Mouse (Mus musculus) intestine, embryonic 15.5 days (tissue): Measurements from ENCODE around the gene Cbl. TPM values are rescaled to one million over a fixed set of nuclear protein-coding genes. Genes with fewer than 3 reads are reported as not detected.
A peak's percentile ranks its signal among the peaks of the same experiment; 100 is the strongest.

Experiments used
- ATAC-seq: fragments of 200-750 bp; cut with Nextera tagmentation; 2 replicates; pipeline ENCODE4 v1.8.0; 2017; ENCODE audit warnings: moderate TSS enrichment, moderate library complexity
- H3K27ac ChIP-seq: fragments of 300-500 bp; sonication (generic); 2 replicates; pipeline ENCODE4 v1.5.1; 2015; ENCODE audit warnings: mild to moderate bottlenecking, inconsistent platforms
- H3K27me3 ChIP-seq: fragments of 300-500 bp; sonication (generic); replicated peaks from 2 replicates; pipeline ENCODE4 v1.6.1; 2015; ENCODE audit warnings: inconsistent platforms
- H3K36me3 ChIP-seq: fragments of 300-500 bp; sonication (generic); 2 replicates; pipeline ENCODE4 v1.6.1; 2015; ENCODE audit warnings: inconsistent platforms
- H3K4me1 ChIP-seq: fragments of 300-500 bp; sonication (generic); replicated peaks from 2 replicates; pipeline ENCODE4 v1.6.1; 2015; ENCODE audit warnings: inconsistent platforms
- H3K4me2 ChIP-seq: fragments of 300-500 bp; sonication (generic); replicated peaks from 2 replicates; pipeline ENCODE4 v1.6.1; 2015; ENCODE audit warnings: mild to moderate bottlenecking, inconsistent platforms
- H3K4me3 ChIP-seq: fragments of 300-500 bp; sonication (generic); replicated peaks from 2 replicates; pipeline ENCODE4 v1.5.1; 2015; ENCODE audit warnings: inconsistent platforms
- H3K9ac ChIP-seq: fragments of 300-500 bp; sonication (generic); 2 replicates; pipeline ENCODE4 v1.6.1; 2015; ENCODE audit warnings: inconsistent platforms
- H3K9me3 ChIP-seq: fragments of 300-500 bp; sonication (generic); 2 replicates; pipeline ENCODE4 v1.6.1; 2016; ENCODE audit warnings: inconsistent platforms
- WGBS: fragments of 180-500 bp; shearing (Covaris S2); methylation state at CpG from one replicate; pipeline ENCODE4 v1.1.7; 2015; 5-methylcytosine and 5-hydroxymethylcytosine counted together
- polyA plus RNA-seq: library from polyadenylated mRNA; unstranded; fragments of >200 nt; fragmentation: Nextera tagmentation; extraction: Ambion mirVana; gene quantifications from 2 replicates; pipeline ENCODE4 v1.2.1, GENCODE M21; 2015

Cbl gene
- polyA plus RNA-seq, 1 experiment from 2014 or later: 14.8 TPM

GRCm38 (mm10) chr9:44238501-44239190 lies 4.8 kb upstream of the Cbl start:
- 0 out of 2 replicates have a peak, but pooled peaks cover 7% of the 10 kb centered on the region for H3K4me1 ChIP-seq
- 77% methylated on average over 17 of the region's 17 CpGs for WGBS
- H3K27me3 ChIP-seq: no peaks in the 10 kb centered on the region
- no peaks in the 10 kb centered on the region for H3K36me3 ChIP-seq
- no peak overlapping the region for H3K27ac ChIP-seq
- no peak for ATAC-seq
- H3K9me3 ChIP-seq: no peaks in the 10 kb centered on the region
- H3K4me3 ChIP-seq: no peak overlapping the region
- no peak overlapping the region for H3K9ac ChIP-seq
- H3K4me2 ChIP-seq: no peak overlapping the region

GRCm38 (mm10) chr9:44237128-44237527 lies 3.3 kb upstream of the Cbl start:
- ATAC-seq: no peak
- H3K4me1 ChIP-seq: 0 out of 2 replicates have a peak, but pooled peaks cover 7% of the 10 kb centered on the region
- 68% methylated on average over 4 of the region's 4 CpGs for WGBS
- H3K9me3 ChIP-seq: no peaks in the 10 kb centered on the region
- H3K27me3 ChIP-seq: no peaks in the 10 kb centered on the region
- no peak overlapping the region for H3K27ac ChIP-seq
- H3K36me3 ChIP-seq: no peaks in the 10 kb centered on the region
- H3K4me3 ChIP-seq: no peak overlapping the region
- no peak overlapping the region for H3K4me2 ChIP-seq
- no peak overlapping the region for H3K9ac ChIP-seq

- H3K27ac ChIP-seq: no peak overlapping the region
- no peaks in the 10 kb centered on the region for H3K9me3 ChIP-seq
- no peak overlapping the region for H3K4me2 ChIP-seq
- H3K9ac ChIP-seq: no peak overlapping the region
- no peaks in the 10 kb centered on the region for H3K36me3 ChIP-seq
- no peak for ATAC-seq
- 68% methylated on average over 4 of the region's 4 CpGs for WGBS
- H3K27me3 ChIP-seq: no peaks in the 10 kb centered on the region
- H3K4me1 ChIP-seq: peaks cover 10% of the 10 kb centered on the region; the same call in 1 of the 2 replicates
- no peak overlapping the region for H3K4me3 ChIP-seq
Observed at GRCm38 (mm10) chr9:44236601-44237000, 2.8 kb upstream of the Cbl start.

DNA sequence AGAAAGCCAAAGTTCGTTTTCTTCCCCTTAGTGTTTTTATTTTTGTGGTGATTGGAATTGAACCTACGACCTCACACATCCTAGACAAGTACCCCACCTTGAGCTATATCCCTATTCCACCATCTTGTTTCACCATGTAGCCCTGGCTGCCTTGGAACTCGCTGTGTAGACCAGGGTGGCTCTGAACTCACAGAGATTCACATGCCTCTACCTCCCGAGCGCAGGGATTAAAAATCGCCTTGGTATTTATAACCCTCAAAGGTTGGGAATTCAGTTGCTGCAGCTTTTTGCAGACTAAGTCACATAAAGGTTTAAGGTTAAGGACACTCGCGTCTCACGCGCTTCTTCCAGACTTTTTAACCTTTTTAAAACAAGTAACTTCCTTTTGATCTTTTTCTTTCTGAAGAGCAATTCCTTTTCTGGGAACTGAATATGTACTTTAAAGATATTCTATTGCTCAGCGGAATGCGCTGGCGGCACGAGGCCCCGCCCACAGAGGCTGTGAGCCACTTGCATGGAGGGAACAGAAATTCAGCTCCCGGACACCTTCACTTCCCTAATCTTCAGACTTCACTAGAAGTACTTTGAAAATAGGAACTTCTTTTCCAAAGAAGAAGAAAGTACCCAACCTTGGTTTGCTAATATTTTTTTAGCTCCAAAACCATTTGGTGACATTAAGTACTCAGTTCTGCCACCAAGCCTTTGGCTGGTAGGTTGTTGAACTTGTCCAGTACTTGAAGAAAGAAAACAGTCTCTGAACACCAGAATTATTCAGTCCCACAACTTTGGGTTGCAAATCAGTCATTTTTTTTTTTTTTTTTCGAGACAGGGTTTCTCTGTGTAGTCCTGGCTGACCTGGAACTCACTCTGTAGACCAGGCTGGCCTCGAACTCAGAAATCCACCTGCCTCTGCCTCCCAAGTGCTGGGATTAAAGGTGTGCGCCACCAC lies 904 bp upstream of the Cbl start:
- Histone ChIP-seq H3K4me2 (peak overlapping the region; percentile 56), H3K36me3 (no peaks in the 10 kb centered on the region), H3K9ac (no peak overlapping the region), H3K27ac (peak overlapping the region; percentile 61), H3K4me1 (peaks cover 14% of the 10 kb centered on the region; the same call in 1 of the 2 replicates), H3K4me3 (peak overlapping the region; percentile 93), H3K27me3 (no peaks in the 10 kb centered on the region), H3K9me3 (no peaks in the 10 kb centered on the region)
- peak; percentile 58 for ATAC-seq
- WGBS: 18% methylated on average over 19 of the region's 19 CpGs

- no peaks in the 10 kb centered on the region for H3K27me3 ChIP-seq
- peaks cover 14% of the 10 kb centered on the region; the same call in 1 of the 2 replicates for H3K4me1 ChIP-seq
- H3K36me3 ChIP-seq: no peaks in the 10 kb centered on the region
- peak overlapping the region; percentile 90 for H3K27ac ChIP-seq
- under 1% methylated on average over 40 of the region's 40 CpGs for WGBS
- no peaks in the 10 kb centered on the region for H3K9me3 ChIP-seq
- H3K4me3 ChIP-seq: peak overlapping the region; percentile 93
- peak overlapping the region; percentile 62 for H3K4me2 ChIP-seq
- ATAC-seq: peak; percentile 74
- peak overlapping the region; percentile 95 for H3K9ac ChIP-seq
Observed at GRCm38 (mm10) chr9:44233021-44233801, 638 bp downstream of the Cbl start.

GRCm38 (mm10) chr9:44231609-44232008 lies 2.2 kb downstream of the Cbl start:
- Histone ChIP-seq H3K9ac (no peak overlapping the region), H3K4me2 (peak overlapping the region; percentile 62; the same call in 1 of the 2 replicates), H3K27me3 (no peaks in the 10 kb centered on the region), H3K4me3 (no peak overlapping the region), H3K9me3 (no peaks in the 10 kb centered on the region), H3K36me3 (no peaks in the 10 kb centered on the region), H3K4me1 (peaks cover 14% of the 10 kb centered on the region; the same call in 1 of the 2 replicates), H3K27ac (no peak overlapping the region)
- ATAC-seq: no peak

DNA sequence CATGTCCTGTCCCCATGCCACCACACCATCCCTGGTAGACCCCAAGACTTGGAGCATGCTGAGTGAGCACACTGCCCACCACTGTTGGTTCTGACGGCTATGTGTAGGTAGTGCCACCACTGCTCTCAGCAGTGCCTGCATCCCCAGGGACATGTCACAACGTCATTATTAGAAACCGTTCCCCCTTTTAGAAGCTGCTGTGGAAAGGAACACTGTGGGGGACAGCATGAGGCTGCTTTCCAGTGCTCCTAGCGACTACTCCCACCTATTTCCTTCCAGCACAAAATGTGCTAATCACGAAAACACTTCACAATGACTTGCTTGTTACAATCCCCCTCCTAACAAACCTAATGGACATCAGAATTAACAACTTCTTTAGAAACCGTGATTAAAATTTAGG lies 7.9 kb downstream of the Cbl start:
- H3K27ac ChIP-seq: no peak overlapping the region
- H3K9ac ChIP-seq: no peak overlapping the region
- H3K9me3 ChIP-seq: no peaks in the 10 kb centered on the region
- ATAC-seq: no peak
- H3K4me1 ChIP-seq: 0 out of 2 replicates have a peak, but pooled peaks cover 6% of the 10 kb centered on the region
- WGBS: 61% methylated on average over 6 of the region's 6 CpGs
- H3K4me2 ChIP-seq: no peak overlapping the region
- H3K4me3 ChIP-seq: no peak overlapping the region
- no peaks in the 10 kb centered on the region for H3K36me3 ChIP-seq
- no peaks in the 10 kb centered on the region for H3K27me3 ChIP-seq

GRCm38 (mm10) chr9:44213538-44213937 lies 20.3 kb downstream of the Cbl start:
- Histone ChIP-seq H3K4me2 (no peak overlapping the region), H3K9ac (no peak overlapping the region), H3K4me1 (no peaks in the 10 kb centered on the region), H3K36me3 (no peaks in the 10 kb centered on the region), H3K27me3 (no peaks in the 10 kb centered on the region), H3K9me3 (no peaks in the 10 kb centered on the region), H3K4me3 (no peak overlapping the region), H3K27ac (no peak overlapping the region)
- no peak for ATAC-seq
- WGBS: 94% methylated on average over 14 of the region's 14 CpGs

- no peak overlapping the region for H3K27ac ChIP-seq
- peaks cover 3% of the 10 kb centered on the region; the same call in 1 of the 2 replicates for H3K4me1 ChIP-seq
- H3K36me3 ChIP-seq: no peaks in the 10 kb centered on the region
- ATAC-seq: no peak
- no peak overlapping the region for H3K9ac ChIP-seq
- no peak overlapping the region for H3K4me3 ChIP-seq
- no peak overlapping the region for H3K4me2 ChIP-seq
- H3K27me3 ChIP-seq: no peaks in the 10 kb centered on the region
- 75% methylated on average over 4 of the region's 4 CpGs for WGBS
- H3K9me3 ChIP-seq: no peaks in the 10 kb centered on the region
Observed at GRCm38 (mm10) chr9:44212406-44212805, 21.4 kb downstream of the Cbl start.

- H3K4me1 ChIP-seq: peaks cover 3% of the 10 kb centered on the region; the same call in 1 of the 2 replicates
- 70% methylated on average over 4 of the region's 4 CpGs for WGBS
- H3K9me3 ChIP-seq: no peaks in the 10 kb centered on the region
- peak overlapping the region; percentile 33; the same call in 1 of the 2 replicates for H3K27ac ChIP-seq
- no peak overlapping the region for H3K9ac ChIP-seq
- H3K27me3 ChIP-seq: no peaks in the 10 kb centered on the region
- H3K4me3 ChIP-seq: no peak overlapping the region
- H3K4me2 ChIP-seq: no peak overlapping the region
- no peaks in the 10 kb centered on the region for H3K36me3 ChIP-seq
- ATAC-seq: peak; percentile 94
Observed at GRCm38 (mm10) chr9:44209416-44209815, 24.4 kb downstream of the Cbl start.

GRCm38 (mm10) chr9:44207840-44208239 lies 26.0 kb downstream of the Cbl start:
- H3K27me3 ChIP-seq: no peaks in the 10 kb centered on the region
- WGBS: 92% methylated on average over 2 of the region's 2 CpGs
- peaks cover 3% of the 10 kb centered on the region; the same call in 1 of the 2 replicates for H3K4me1 ChIP-seq
- no peaks in the 10 kb centered on the region for H3K9me3 ChIP-seq
- ATAC-seq: no peak
- no peaks in the 10 kb centered on the region for H3K36me3 ChIP-seq
- H3K4me2 ChIP-seq: no peak overlapping the region
- no peak overlapping the region for H3K9ac ChIP-seq
- H3K27ac ChIP-seq: no peak overlapping the region
- no peak overlapping the region for H3K4me3 ChIP-seq

- ATAC-seq: no peak
- H3K9me3 ChIP-seq: no peaks in the 10 kb centered on the region
- no peak overlapping the region for H3K4me3 ChIP-seq
- no peaks in the 10 kb centered on the region for H3K27me3 ChIP-seq
- no peak overlapping the region for H3K9ac ChIP-seq
- WGBS: 70% methylated on average over 3 of the region's 3 CpGs
- H3K4me2 ChIP-seq: no peak overlapping the region
- 0 out of 2 replicates have a peak, but pooled peaks cover 4% of the 10 kb centered on the region for H3K36me3 ChIP-seq
- no peak overlapping the region for H3K27ac ChIP-seq
- H3K4me1 ChIP-seq: no peaks in the 10 kb centered on the region
Observed at GRCm38 (mm10) chr9:44200458-44200857, 33.4 kb downstream of the Cbl start.
